Comparison of ENCODE assay signal across 8 mouse cellular contexts in genomic region chrX:169299579-169299978, GRCm38 (mm10). TPM values are rescaled to one million over a fixed set of nuclear protein-coding genes. Genes with fewer than 3 reads are reported as not detected.
DNase-seq lines count a peak whose midpoint lies in the region; ATAC-seq lines count a peak whose summit lies in the region.

No protein-coding gene starts in this region.

- DNase-seq in cerebellum, postnatal 14 days, result peak; percentile 5 to 15
- DNase-seq in cerebellum, adult 11 months, result no peak
- peak; percentile 2 to 9 for DNase-seq in kidney, postnatal 4 days
- no peak for DNase-seq in kidney, adult 8-10 months
- DNase-seq in R1 (ENCODE audit: low read depth, low spot score), result peak; percentile 6
- DNase-seq in T-cell, adult 2 months (ENCODE audit: low spot score), result no peak
- DNase-seq in spleen, postnatal 4 days (ENCODE audit: low spot score in 2 of 2), result no peak

- ATAC-seq in megakaryocyte progenitor cell, adult 5-6 weeks (replicated peaks; ENCODE audit: poor library complexity), result peak; percentile 96

RNA-seq across cellular contexts. Expression of gene Hccs, which starts 20.6 kb away (rescaled TPM):
- 36.3 and 41.6 TPM in 2 replicates for total RNA-seq in megakaryocyte progenitor cell, adult 5-6 weeks (2015)
- total RNA-seq in megakaryocyte progenitor cell, adult 5-6 weeks (2017), result 36.1 and 37.6 TPM in 2 replicates

Comparison
In these comparisons a context has a peak if more than half of its experiments do, and no peak if none do; other contexts are left out.
1. DNase-seq: peak in cerebellum, postnatal 14 days (2 of 2), kidney, postnatal 4 days (2 of 2) and R1 (single experiment); none in cerebellum, adult 11 months (single experiment), kidney, adult 8-10 months (0 of 2), T-cell, adult 2 months (single experiment) and spleen, postnatal 4 days (0 of 2).